Mouse (Mus musculus) stomach, adult 2 months (tissue): ENCODE results near the gene Slc6a8. TPM values are rescaled to one million over a fixed set of nuclear protein-coding genes. Genes with fewer than 3 reads are reported as not detected.

ENCODE experiments used
- polyA plus RNA-seq: library from polyadenylated mRNA; depleted of rRNA; stranded (reverse); fragments of >200 nt; gene quantifications from 2 replicates; pipeline ENCODE4 v1.2.3, GENCODE M21; 2012; rRNA removed

Slc6a8 gene
- 39.7 and 46.3 TPM in 2 replicates for polyA plus RNA-seq

DNA sequence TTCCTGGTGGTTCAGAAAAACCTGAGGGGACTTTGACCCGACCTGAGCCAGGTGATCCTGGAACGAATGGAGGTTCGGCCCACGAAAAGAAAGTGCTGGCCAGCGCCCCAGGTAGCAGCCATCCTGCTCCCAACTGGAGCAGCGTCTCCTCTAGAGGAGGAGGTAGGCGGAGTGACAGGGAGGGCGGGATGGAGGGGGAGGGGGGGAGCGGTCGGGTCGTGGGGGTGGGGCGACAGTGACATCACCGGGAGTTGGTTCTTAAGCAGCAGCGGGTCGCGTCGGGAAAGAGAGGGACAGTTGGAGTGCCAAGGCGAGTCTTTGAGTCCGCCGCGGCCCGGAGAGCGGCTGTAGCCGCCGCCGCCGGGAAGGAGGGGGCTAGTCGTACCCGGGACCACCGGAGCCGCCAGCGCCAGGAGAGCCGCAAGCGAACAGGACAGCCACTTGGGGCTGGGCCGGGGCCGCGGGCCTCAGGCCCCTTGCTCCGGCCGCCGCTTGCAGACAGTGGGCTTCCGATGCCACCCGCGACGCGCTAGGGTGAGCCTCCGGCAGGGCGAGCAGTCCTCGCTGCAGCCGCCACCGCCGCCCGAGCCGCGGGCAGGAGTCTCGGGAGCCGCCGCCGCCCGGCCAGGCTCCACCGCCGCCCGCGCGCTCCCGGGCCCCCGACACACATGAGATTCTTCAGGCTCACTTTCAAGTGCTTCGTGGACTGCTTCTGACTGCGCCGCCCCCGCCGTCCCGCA lies at the start of gene Slc6a8:
Gene Slc6a8 (plus strand): TSS at position 272 of the 740 bp plus-strand sequence.

DNA sequence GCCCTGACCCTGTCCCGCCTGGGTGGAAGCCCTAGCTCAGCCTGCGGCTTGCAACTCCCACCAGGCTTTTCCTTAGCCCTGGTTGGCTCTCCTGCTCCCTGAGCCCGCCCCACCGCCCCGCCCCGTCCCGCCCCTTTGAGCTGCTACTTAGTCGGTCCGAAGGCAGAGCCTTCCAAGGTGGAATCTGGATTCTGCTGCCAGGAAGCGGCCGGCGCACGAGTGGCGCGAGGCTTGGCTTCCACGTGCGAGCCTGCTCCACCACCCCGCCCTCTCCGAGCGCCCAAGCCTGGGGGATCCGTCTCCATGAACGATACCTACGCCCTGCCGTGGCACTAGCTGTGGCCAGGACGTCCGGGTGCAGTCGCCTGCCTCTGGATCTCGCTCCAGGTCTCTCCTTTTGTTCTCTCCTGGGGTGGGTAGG lies 33.7 kb upstream of the Slc6a8 start, which contains the start of gene Dusp9:
Gene Dusp9 (plus strand): TSS at position 165 of the 421 bp plus-strand sequence.

DNA sequence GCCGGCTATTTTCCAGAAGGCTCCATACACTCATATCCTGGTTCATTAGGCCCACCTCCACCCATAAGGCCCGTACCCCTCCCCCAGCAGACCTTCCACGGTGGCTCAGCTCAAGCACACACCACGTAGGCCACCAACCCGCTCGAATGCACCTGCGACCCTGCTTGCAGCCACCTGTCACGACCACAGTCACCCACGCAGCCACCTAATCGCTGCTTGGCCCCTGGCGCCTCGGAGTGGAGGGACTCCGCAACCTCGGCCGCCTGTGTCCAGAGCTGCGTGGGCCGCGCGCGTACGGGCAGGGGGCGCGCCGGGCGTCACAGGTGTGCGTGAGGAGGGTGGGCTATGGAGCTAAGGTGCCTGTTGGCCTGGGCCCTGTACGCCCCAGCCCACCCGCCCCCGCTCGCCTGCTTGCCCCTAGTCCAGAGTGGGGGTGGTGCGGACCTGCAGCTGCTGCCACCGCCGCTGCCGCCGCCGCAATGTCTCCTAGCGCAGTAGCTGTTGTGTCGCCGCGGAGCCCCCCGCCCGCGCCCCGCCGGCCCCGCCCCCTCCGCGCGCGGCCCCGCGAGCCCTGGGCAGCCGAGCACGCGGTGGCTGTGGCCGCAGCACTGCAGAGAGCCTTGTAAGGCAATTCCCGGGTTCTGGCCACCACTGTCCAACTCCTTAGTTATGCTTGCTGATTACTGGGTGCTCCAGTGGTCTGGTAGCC lies 13.2 kb upstream of the Slc6a8 start, which contains the start of gene Pnck:
Gene Pnck (minus strand): TSS at position 543 of the 709 bp plus-strand sequence.

DNA sequence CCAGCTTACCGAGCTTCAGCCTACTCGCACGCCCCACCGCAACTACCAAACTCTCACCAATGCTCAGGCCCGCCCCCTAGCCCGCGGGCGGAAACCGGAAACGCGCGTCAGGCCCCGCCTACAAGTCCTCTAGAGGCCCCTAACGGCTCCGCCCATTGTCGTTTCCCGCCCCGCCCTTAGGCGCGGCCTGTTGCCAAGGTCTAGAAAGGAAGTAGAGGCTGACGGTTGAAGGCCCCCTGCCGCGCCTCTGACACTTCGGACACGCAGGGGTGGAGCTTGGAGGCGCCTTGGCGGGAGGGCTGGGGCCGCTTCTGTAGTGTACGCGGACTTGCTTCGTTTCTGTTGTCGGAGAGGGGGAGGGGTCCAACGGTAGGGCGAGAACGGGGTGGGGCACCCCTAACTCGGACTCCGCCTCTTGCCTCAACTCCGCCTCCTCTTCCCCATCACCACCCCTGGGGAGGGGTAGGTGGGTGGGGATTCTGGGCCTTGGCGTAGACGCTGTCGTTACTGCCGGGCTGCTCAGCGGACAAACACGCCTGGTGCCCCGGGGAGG lies 43.2 kb downstream of the Slc6a8 start, which contains the start of the genes Bcap31 and Abcd1:
Gene Bcap31 (minus strand): TSS at position 67 of the 553 bp plus-strand sequence.
Gene Abcd1 (plus strand): TSS at position 489 of the 553 bp plus-strand sequence.

Other genes with a start within 250 kb of the Slc6a8 start
- 97.8 and 195 TPM in 2 replicates for gene Trex2, start 237.8 kb upstream of the Slc6a8 start, polyA plus RNA-seq
- gene Haus7, start 214.1 kb upstream of the Slc6a8 start, polyA plus RNA-seq: 6.3 and 7.0 TPM in 2 replicates
- 139 and 158 TPM in 2 replicates for gene Bgn, start 189.5 kb upstream of the Slc6a8 start, polyA plus RNA-seq
- gene Atp2b3, start 170.1 kb upstream of the Slc6a8 start, polyA plus RNA-seq: 0.06 and 0.10 TPM in 2 replicates
- gene Dusp9, start 33.7 kb upstream of the Slc6a8 start, polyA plus RNA-seq: 0.37 and 0.69 TPM in 2 replicates
- 11.4 and 14.7 TPM in 2 replicates for gene Pnck, start 13.0 kb upstream of the Slc6a8 start, polyA plus RNA-seq
- 10.6 and 15.5 TPM in 2 replicates for gene Bcap31, start 43.0 kb downstream of the Slc6a8 start, polyA plus RNA-seq
- 6.8 and 7.9 TPM in 2 replicates for gene Abcd1, start 43.4 kb downstream of the Slc6a8 start, polyA plus RNA-seq
- gene Plxnb3, start 83.9 kb downstream of the Slc6a8 start, polyA plus RNA-seq: 0.62 and 1.2 TPM in 2 replicates
- gene Srpk3, start 101.3 kb downstream of the Slc6a8 start, polyA plus RNA-seq: 4.5 and 7.2 TPM in 2 replicates
- 58.7 and 79.3 TPM in 2 replicates for gene Idh3g, start 113.7 kb downstream of the Slc6a8 start, polyA plus RNA-seq
- 200 and 291 TPM in 2 replicates for gene Ssr4, start 113.9 kb downstream of the Slc6a8 start, polyA plus RNA-seq
- 1.1 and 1.2 TPM in 2 replicates for gene Pdzd4, start 151.8 kb downstream of the Slc6a8 start, polyA plus RNA-seq
- not detected in 2 replicates for gene Avpr2, start 219.0 kb downstream of the Slc6a8 start, polyA plus RNA-seq
- 3.9 and 7.1 TPM in 2 replicates for gene L1cam, start 223.0 kb downstream of the Slc6a8 start, polyA plus RNA-seq
- 5.4 and 6.4 TPM in 2 replicates for gene Arhgap4, start 248.7 kb downstream of the Slc6a8 start, polyA plus RNA-seq
- 23.5 and 31.0 TPM in 2 replicates for gene Naa10, start 248.8 kb downstream of the Slc6a8 start, polyA plus RNA-seq